Mouse (Mus musculus) telencephalon, adult 2 months (tissue): ENCODE results near the gene 1700018F24Rik.
"Not testable (repeated sequence)": the region's sequence is repeated elsewhere in the genome, so short reads cannot be mapped to it uniquely, and the experiment has no call there.

Experiments
- DNase-seq: peaks from one replicate; pipeline ENCODE4 v3.0.0-alpha.2; 2011; ENCODE audit warnings: low read depth, low spot score

1700018F24Rik gene

DNA sequence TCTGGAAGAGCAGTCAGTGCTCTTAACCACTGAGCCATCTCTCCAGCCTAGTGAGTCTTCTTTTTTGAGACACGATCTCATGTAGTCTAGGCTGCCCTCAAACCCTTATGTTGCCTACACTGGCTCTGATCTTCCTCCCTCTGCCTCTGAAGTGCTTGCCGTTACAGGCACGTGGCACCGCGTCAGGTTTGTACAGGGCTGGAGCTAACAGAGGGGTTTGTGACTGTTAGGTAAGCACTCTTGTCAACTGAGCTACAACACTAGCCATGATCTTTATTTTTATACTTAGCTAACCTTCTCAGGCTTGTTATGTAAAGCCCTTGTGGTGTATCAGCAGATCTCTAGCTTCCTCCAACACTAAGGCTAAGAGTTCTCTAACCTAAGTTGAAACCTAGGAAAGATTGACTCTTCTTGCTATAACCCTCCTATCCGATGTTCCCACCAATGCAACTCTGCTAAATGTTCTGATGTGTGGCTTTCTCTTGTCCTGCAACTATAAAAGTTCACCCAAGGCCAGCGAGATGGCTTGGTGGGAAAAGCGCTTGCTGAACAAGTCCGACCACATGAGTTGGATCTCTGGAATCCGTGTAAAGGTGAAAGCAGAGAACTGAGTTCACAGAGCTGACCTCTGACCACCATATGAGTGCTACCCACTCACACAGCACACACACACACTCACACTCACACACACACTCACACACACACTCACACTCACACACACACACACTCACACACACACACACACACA lies 39.2 kb downstream of the 1700018F24Rik start:
- DNase-seq: no peak

DNA sequence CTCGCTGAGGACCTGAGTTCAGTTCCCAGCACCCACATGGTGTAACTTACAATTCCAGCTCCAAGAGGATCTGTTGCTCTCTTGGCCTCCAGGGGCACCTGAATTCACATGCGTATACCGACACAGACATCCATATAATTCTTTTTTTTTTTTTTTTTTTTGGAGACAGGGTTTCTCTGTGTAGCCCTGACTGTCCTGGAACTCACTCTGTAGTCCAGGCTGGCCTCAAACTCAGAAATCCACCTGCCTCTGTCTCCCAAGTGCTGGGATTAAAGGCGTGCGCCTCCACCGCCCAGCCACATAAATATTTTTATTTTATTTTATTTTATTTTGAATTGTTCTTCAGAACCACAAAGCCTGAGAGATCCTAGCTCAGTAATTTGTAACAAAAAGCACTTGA lies 40.4 kb downstream of the 1700018F24Rik start:
- DNase-seq: not testable (repeated sequence)

DNA sequence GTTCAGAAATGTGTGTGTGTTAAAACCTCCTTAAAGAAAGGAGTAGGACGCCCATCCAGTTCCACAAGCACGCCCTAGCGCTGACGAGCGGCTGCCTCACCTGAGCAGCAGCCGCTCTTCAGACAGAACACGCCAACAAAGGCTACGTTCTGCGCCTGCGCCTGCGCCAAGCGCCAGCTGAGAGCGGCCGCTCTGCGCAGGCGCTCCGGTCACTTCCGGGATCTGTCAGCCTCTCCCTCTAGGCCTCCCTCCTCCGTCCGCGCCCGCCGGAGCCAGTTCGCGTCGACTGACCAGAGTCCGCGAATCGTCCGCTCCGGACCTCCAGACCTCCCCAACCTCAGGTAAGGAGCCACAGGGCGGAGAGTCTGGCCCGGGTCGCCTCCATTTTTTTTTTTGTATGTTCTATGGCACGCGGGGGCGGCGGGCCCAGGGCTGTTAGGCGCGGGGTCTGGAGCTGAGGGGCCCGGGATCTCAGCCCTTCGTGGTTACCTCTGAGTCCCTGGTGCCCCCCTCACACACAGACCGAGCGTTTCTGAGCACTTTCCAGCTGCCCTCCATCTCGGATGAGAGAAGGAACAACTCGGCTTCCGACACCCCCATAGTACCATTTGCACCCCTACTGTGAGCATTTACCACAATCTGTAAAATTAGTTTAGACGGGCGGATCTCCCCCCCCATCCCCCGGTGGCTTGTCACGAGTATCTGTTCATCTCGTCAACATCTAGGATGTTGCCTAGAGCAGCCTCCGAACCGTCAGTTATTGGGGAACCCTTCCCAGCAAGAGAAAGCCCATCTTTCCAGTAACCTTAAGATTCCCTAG lies 41.1 kb downstream of the 1700018F24Rik start, which contains the start of the genes Arpc1a and Kpna7:
TSS of gene Arpc1a (plus strand) at position 199 of the 820 bp plus-strand sequence.
TSS of gene Kpna7 (minus strand) at position 399 of the 820 bp plus-strand sequence.
- peak; percentile 91 for DNase-seq

DNA sequence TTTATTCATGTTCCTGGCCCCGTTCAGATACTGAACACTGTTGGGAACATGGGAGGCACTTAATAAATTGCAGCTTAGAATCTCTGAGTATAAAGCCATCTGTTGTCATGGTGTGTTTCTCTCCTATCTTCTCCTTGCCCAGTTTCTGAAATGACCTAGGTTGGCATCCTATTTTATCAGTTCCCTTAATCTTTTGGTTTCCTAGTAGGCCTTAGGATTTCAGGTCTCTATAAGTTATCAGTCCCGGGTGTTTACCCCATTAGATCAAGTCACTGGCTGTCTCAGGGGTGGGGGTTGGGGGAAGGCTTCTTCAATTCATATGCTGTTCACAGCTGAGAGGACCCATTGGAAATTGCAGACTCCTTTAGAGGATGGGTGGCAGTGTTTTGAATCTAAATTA lies 42.0 kb downstream of the 1700018F24Rik start:
- DNase-seq: no peak

DNA sequence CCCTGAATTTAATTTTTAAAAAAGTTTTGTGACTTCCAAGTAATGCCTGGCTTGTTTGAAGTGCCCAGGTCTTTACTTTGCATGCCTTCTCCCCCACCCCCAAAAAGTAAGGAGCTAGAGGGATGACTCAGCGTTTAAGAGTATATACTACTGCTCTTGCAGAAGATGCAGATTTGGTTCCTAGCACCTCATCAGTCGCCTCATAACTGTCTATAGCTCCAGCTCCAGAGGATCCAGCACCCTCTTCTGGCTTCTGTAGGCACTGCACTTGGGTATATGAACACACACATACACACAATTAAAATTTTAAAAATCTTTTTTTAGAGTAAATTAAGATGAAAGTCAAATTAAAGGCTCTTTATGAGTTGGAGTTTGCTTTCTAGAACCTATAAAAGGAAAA lies 45.4 kb downstream of the 1700018F24Rik start:
- DNase-seq: no peak

DNA sequence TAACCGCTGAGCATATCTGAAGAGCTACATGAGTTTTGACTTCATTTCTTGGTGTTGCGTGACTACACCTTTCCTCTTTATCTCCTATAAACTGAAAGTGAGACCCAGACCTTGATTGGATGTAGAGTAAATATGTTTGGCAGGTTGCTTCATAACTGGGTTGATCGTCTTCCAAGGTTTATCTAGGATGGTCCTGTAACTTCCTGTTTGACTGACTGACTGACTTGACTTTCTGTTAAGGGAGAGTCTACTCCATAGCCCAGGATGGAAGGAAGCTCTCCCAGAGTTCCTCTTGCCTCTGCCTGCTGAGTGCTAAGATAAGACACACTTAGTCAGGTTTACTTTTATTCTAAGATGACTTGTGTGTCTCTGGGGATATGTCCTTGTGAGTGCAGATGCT lies 47.1 kb downstream of the 1700018F24Rik start:
- DNase-seq: no peak
